Mouse (Mus musculus) adrenal gland, adult 10 weeks (tissue): ENCODE measurements around the gene Ube2c. TPM values are rescaled to one million over a fixed set of nuclear protein-coding genes. Genes with fewer than 3 reads are reported as not detected.

Source experiments
- polyA plus RNA-seq: library from polyadenylated mRNA; stranded (reverse); fragments of 350-450 nt; fragmentation: Illumina TruSeq; extraction: RNeasy Lipid Tissue Mini Kit (QIAGEN cat#74804); gene quantifications from one replicate; pipeline ENCODE4 v1.2.3, GENCODE M21; 2014; ENCODE audit warnings: low read depth, low replicate concordance

Gene Ube2c
- 2.9 TPM for polyA plus RNA-seq

DNA sequence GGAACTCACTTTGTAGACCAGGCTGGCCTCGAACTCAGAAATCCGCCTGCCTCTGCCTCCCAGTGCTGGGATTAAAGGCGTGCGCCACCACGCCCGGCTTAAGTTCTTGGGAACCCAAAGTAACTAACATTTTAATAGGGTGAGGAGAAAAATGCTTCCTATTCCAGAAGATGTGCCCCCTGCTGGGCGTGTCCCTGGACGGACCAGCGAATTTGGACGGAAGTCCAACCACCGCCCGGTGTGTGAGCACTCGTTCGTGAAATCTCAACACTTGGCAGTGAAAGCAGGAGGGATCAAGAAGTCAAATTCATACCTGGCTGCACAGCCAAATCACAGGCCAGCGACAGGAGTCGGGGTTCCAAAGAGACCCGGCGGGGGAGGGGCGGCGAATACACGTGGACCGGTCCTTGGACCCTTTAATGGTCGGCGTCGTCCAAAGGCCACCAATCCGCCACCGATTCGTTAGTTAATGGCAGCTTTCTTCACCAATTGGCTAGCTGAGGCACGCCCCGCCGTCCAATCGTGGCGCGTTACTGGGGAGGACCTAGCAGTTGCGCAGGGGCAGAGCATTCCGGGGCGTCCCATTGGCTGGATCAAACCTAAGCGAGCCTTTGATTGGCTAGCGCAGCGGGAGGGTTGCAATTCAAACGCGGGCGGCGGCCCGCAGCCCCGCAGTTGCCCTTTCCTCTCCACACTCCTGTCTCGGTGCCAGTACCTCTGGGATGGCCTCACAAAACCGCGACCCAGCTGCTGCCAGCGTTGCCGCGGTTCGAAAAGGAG, at the start of gene Ube2c:
Gene Ube2c, plus strand, starts transcription at position 641 of the 780 bp plus-strand sequence.

GRCm38 (mm10) chr2:164745843-164746479, 23.7 kb upstream of the Ube2c start, which contains the start of the genes Wfdc3 and Dnttip1:
Gene Wfdc3, minus strand, starts transcription at chr2:164745931.
Gene Dnttip1, plus strand, starts transcription at chr2:164745983.

DNA sequence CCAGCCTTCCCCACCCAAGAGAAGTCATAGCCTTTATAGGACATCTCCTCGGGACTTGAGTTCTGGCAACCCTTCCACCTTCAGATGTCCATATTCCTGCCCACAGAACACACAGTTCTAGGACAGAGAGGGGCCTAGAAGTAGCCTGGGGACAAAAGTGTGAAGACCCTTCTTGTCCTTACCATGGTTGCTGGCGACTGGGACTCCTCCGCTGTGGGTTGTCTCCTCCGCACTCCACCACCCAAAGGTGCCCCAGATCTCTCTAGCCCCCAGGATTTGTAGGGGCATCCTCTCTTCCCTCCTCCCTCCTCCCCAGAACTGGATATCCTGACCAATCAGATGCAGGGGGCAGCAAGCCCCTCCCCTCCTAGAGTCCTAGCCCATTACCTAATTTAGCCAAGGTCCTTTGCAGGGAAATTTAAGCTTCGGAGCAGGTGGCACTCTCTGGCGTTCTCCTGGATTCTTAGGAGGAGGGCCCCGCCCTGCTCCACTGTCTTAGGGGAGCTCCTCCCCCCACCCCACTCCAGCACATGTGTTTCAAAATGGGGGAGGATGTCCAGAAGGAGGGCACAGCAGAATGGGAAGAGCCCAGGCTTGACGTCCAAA, 9.9 kb downstream of the Ube2c start, which contains the start of gene Tnnc2:
Gene Tnnc2, minus strand, starts transcription at position 487 of the 606 bp plus-strand sequence.

DNA sequence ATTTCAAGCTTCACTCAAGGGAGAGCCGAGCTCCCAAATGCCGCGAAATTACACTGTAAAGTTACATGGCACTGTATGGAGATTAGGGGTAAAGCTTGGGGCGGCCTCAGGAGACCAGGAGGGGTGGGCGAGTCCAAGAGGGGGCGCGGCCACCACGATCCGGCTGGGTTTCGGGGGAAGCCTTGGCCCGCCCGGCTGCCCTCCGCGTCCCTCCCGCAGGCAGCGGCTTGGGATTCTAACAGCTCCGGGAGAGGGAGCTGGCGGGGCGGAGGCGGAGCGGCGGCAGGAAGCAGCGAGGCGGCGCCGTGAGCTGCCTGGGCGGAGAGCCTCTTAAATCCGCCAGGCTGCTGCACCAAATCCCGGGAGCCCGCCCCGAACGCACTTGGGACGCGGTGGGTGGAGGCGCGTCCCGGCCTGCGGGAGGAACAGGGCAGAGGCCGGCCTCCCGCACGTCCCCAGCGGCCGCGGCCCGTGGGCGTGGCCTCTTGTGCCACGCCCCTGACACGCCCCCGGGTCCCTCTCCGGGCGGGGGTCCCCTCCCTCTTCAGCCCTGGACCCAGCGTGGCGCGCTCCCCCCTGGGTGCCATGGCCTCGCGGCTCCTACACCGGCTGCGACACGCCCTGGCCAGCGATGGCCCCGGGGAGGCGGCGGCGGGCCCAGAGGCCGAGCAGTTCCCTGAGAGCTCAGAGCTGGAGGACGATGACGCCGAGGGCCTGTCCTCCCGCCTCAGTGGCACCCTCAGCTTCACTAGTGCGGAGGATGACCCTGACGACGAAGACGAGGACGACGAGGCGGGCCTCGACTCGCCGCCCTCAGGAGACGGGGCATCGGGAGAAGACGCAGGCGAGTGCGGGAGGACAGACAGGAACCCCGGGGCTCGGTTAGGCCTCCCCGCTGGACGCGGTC, 16.0 kb downstream of the Ube2c start, which contains the start of gene Snx21:
Gene Snx21, plus strand, starts transcription at position 343 of the 907 bp plus-strand sequence.

DNA sequence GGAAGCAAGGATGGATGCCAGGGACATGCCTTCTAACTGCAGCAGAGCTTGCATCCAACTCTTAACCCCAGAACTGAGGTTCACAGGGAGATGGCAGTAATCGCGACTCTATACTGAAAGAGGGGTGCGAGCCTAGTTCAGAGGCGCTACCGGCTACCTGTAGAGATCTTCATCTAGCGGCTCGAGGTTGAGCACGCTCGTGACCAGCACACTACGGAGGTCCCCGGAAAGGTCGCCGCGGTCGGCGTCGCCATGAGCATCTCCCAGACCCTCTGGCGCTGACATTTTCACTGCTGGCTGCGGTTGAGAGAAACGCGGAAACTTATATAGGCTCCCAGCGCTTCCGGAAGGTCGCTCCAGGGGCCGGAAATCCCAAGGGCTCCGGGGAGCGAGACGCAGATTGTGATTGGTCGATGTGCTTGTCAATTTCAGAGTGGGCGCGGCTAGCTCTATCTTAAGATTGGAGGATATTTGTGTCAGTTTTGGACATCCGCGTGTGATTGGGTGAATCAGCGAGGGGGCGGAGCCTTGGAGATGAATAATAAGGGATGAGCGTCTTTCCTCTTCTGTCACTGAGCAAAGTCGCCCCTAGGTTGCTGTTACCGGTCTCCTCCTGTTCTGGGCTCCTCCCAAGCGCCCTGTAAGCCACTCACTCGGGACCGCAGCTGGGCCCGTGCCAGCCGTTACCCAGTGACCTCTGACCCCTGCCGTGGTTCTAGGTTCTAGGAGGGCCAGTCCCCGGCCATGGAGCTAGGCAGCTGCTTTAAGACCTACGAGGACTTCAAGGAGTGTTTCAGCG, 35.0 kb downstream of the Ube2c start, which contains the start of the genes Acot8 and Zswim3:
Gene Acot8, minus strand, starts transcription at position 350 of the 799 bp plus-strand sequence.
Gene Zswim3, plus strand, starts transcription at position 566 of the 799 bp plus-strand sequence.

DNA sequence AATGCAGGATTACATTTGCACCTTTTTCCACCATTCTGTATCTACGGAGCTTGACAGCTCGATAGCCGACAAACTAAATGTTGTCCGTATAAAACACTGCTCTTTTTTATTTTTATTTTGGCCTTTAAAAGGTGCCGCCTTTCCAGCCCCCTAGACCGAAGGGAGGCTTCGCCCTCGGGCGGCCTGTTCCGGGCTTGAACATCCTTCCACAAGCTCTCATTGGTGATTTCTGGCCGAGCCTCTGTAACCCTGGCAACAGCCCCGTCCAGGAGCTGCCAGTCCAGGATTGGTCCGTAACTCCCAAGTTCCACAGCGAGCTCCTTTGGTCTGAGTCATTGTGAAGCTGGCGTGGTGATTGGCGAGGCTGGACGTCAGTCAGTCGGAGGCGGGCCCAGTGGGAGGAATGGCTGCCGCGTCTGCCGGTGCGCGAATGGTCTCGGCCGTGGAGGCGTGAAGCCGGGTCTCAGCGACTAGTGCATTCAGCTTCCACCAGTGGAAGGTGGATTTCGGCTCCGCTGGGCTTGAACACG, 53.0 kb downstream of the Ube2c start, which contains the start of gene Zswim1:
Gene Zswim1, plus strand, starts transcription at position 51 of the 530 bp plus-strand sequence.

Other genes starting within 250 kb of the Ube2c start
- not detected for gene Wfdc2, start 207.5 kb upstream of the Ube2c start, polyA plus RNA-seq
- not detected for gene Spint3, start 196.4 kb upstream of the Ube2c start, polyA plus RNA-seq
- gene Wfdc6a, start 184.5 kb upstream of the Ube2c start, polyA plus RNA-seq: not detected
- gene Eppin, start 176.3 kb upstream of the Ube2c start, polyA plus RNA-seq: not detected
- not detected for gene Wfdc6b, start 156.4 kb upstream of the Ube2c start, polyA plus RNA-seq
- gene Wfdc8, start 156.3 kb upstream of the Ube2c start, polyA plus RNA-seq: not detected
- gene Wfdc16, start 131.1 kb upstream of the Ube2c start, polyA plus RNA-seq: not detected
- not detected for gene Wfdc10, start 113.9 kb upstream of the Ube2c start, polyA plus RNA-seq
- not detected for gene Wfdc9, start 113.3 kb upstream of the Ube2c start, polyA plus RNA-seq
- not detected for gene Wfdc11, start 95.8 kb upstream of the Ube2c start, polyA plus RNA-seq
- not detected for gene Wfdc13, start 84.8 kb upstream of the Ube2c start, polyA plus RNA-seq
- not detected for gene Spint4, start 71.4 kb upstream of the Ube2c start, polyA plus RNA-seq
- not detected for gene Spint5, start 54.6 kb upstream of the Ube2c start, polyA plus RNA-seq
- gene Wfdc3, start 24.0 kb upstream of the Ube2c start, polyA plus RNA-seq: 0.35 TPM
- 4.6 TPM for gene Dnttip1, start 23.9 kb upstream of the Ube2c start, polyA plus RNA-seq
- gene Tnnc2, start 10.1 kb downstream of the Ube2c start, polyA plus RNA-seq: 8.5 TPM
- gene Snx21, start 15.9 kb downstream of the Ube2c start, polyA plus RNA-seq: 3.9 TPM
- gene Acot8, start 35.0 kb downstream of the Ube2c start, polyA plus RNA-seq: not detected
- 1.8 TPM for gene Zswim3, start 35.2 kb downstream of the Ube2c start, polyA plus RNA-seq
- gene Zswim1, start 52.8 kb downstream of the Ube2c start, polyA plus RNA-seq: 4.4 TPM
- gene Spata25, start 58.6 kb downstream of the Ube2c start, polyA plus RNA-seq: not detected
- gene Ctsa, start 63.0 kb downstream of the Ube2c start, polyA plus RNA-seq: 30.7 TPM
- not detected for gene Neurl2, start 63.6 kb downstream of the Ube2c start, polyA plus RNA-seq
- 0.87 TPM for gene Pltp, start 87.8 kb downstream of the Ube2c start, polyA plus RNA-seq
- gene Pcif1, start 109.4 kb downstream of the Ube2c start, polyA plus RNA-seq: 4.0 TPM
- 0.17 TPM for gene Zfp335, start 141.9 kb downstream of the Ube2c start, polyA plus RNA-seq
- not detected for gene Mmp9, start 170.9 kb downstream of the Ube2c start, polyA plus RNA-seq
- 4.1 TPM for gene Slc12a5, start 190.9 kb downstream of the Ube2c start, polyA plus RNA-seq